28 mouse cellular contexts compared by ENCODE assay signal in the genomic region with DNA sequence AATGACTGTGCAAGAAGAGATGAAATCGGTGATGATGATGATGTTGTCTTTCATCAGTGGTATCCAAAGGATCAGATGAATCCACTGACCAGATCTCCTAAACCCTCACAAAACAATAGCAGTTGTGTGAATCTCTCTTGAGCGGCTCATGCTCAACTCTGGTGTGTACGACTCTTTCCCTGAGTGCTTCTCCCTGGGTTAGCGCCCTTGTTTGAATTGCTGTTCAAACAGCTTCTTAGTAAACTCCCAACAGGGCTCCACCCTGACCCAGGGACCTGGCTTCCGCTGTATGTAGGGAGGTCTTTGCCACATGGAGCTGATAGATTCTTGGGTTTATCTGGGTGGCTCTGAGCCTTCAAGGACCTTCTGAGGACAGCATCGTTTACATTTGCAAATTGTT. TPM values are rescaled to one million over a fixed set of nuclear protein-coding genes. Genes with fewer than 3 reads are reported as not detected.
A peak's percentile ranks its signal among the peaks of the same experiment; 100 is the strongest.
DNase-seq lines count a peak whose midpoint lies in the region; ATAC-seq lines count a peak whose summit lies in the region.
"Had no signal": no experiment of that assay in that cellular context is flagged by ENCODE, and none has a peak within 500 bp of the region (broad histone marks: within the 10 kb centered on the region; RNA-seq: fewer than 3 reads in every experiment).

No protein-coding gene starts in this region.

- no peaks in the 10 kb centered on the region for H3K27me3 ChIP-seq in midbrain, embryonic 11.5 days (ENCODE audit: control insufficient read depth, insufficient read depth, low read length)
- no peaks in the 10 kb centered on the region for H3K27me3 ChIP-seq in midbrain, embryonic 13.5 days
- H3K27me3 ChIP-seq: CH12.LX; embryonic facial prominence, embryonic 13.5 days; embryonic facial prominence, embryonic 15.5 days; forebrain, embryonic 12.5 days; Patski had no signal

- H3K27ac ChIP-seq in midbrain, embryonic 11.5 days (ENCODE audit: low read depth, low read length) = no peak overlapping the region
- no peak overlapping the region for H3K27ac ChIP-seq in midbrain, embryonic 13.5 days
- H3K27ac ChIP-seq: embryonic facial prominence, embryonic 13.5 days; embryonic facial prominence, embryonic 15.5 days; forebrain, embryonic 10.5 days; forebrain, embryonic 12.5 days had no signal

- H3K4me2 ChIP-seq in midbrain, embryonic 11.5 days = no peak overlapping the region
- no peak overlapping the region for H3K4me2 ChIP-seq in midbrain, embryonic 13.5 days (replicated peaks)
- H3K4me2 ChIP-seq: embryonic facial prominence, embryonic 13.5 days; embryonic facial prominence, embryonic 15.5 days; forebrain, embryonic 12.5 days had no signal

- 87% methylated on average over 6 of the region's 6 CpGs for WGBS in midbrain, embryonic 11.5 days
- WGBS in midbrain, embryonic 13.5 days = 90% methylated on average over 6 of the region's 6 CpGs

- H3K4me3 ChIP-seq in midbrain, embryonic 11.5 days (ENCODE audit: low read depth, low read length) = no peak overlapping the region
- no peak overlapping the region for H3K4me3 ChIP-seq in midbrain, embryonic 13.5 days (replicated peaks)
- H3K4me3 ChIP-seq: embryonic facial prominence, embryonic 13.5 days; embryonic facial prominence, embryonic 15.5 days; erythroblast, embryonic 14.5 days; forebrain, embryonic 10.5 days; forebrain, embryonic 12.5 days had no signal

- intact Hi-C loops in heart, postnatal 36 days (cut with DNase I) = no loop called here

- H3K9ac ChIP-seq in midbrain, embryonic 11.5 days (ENCODE audit: low read length) = no peak overlapping the region
- H3K9ac ChIP-seq in midbrain, embryonic 13.5 days (replicated peaks) = no peak overlapping the region
- H3K9ac ChIP-seq: embryonic facial prominence, embryonic 13.5 days; embryonic facial prominence, embryonic 15.5 days; forebrain, embryonic 12.5 days had no signal

- no peaks in the 10 kb centered on the region for H3K9me3 ChIP-seq in midbrain, embryonic 11.5 days (ENCODE audit: control insufficient read depth, low read length)
- H3K9me3 ChIP-seq in midbrain, embryonic 13.5 days = no peaks in the 10 kb centered on the region
- H3K9me3 ChIP-seq: embryonic facial prominence, embryonic 13.5 days; embryonic facial prominence, embryonic 15.5 days; forebrain, embryonic 10.5 days; forebrain, embryonic 12.5 days had no signal

- no peak for ATAC-seq in midbrain, embryonic 11.5 days (ENCODE audit: low FRiP score)
- no peak for ATAC-seq in midbrain, embryonic 13.5 days
- ATAC-seq: CD4-positive, CD25-positive, alpha-beta regulatory T cell, adult 4 months; forebrain, embryonic 14.5 days; forebrain, embryonic 16.5 days; Patski had no signal

- H3K4me1 ChIP-seq in midbrain, embryonic 11.5 days (ENCODE audit: control insufficient read depth, insufficient read depth, low read length) = no peaks in the 10 kb centered on the region
- H3K4me1 ChIP-seq in midbrain, embryonic 13.5 days (replicated peaks) = no peaks in the 10 kb centered on the region
- H3K4me1 ChIP-seq: forebrain, embryonic 12.5 days had no signal

- DNase-seq in heart, adult 11 months = peak; percentile 4
- no peak for DNase-seq in heart, postnatal 36 days
- peak; percentile 56 for DNase-seq in midbrain, embryonic 11.5 days (ENCODE audit: low spot score, missing footprints)
- DNase-seq in right cerebral cortex, postnatal 14 days = no peak
- DNase-seq: adrenal gland, adult 2 months; adrenal gland, postnatal 10 days; adrenal gland, postnatal 25 days; B cell, adult 2 months; cerebellum, adult 11 months; cerebellum, adult 18-20 months; cerebellum, adult 8-10 months; cerebellum, adult 9-11 months; cerebellum, postnatal 14 days; cerebellum, postnatal 36 days; embryo, embryonic 11 days had no signal

- no peaks in the 10 kb centered on the region for H3K36me3 ChIP-seq in midbrain, embryonic 11.5 days (ENCODE audit: control insufficient read depth, insufficient read depth, low read length)
- no peaks in the 10 kb centered on the region for H3K36me3 ChIP-seq in midbrain, embryonic 13.5 days
- H3K36me3 ChIP-seq: embryonic facial prominence, embryonic 13.5 days; embryonic facial prominence, embryonic 15.5 days; forebrain, embryonic 10.5 days; forebrain, embryonic 12.5 days; G1E had no signal

RNA-seq across cellular contexts. Expression of a gene that starts 18.9 kb away (rescaled TPM):
- total RNA-seq in heart, postnatal 36 days (2021) = not detected
- polyA plus RNA-seq in midbrain, embryonic 11.5 days (2014; fragmentation: Nextera tagmentation; extraction: Ambion mirVana) = 0.19 TPM in 1 of 2 replicates, not detected in the other
- 0.12 and 0.16 TPM in 2 replicates for polyA plus RNA-seq in midbrain, embryonic 13.5 days (2015; fragmentation: Nextera tagmentation; extraction: Ambion mirVana)
- total RNA-seq: adrenal gland, adult 2 months; common myeloid progenitor, adult 5-6 weeks had no signal
- polyA plus RNA-seq: CD4-positive, CD25-positive, alpha-beta regulatory T cell, adult 4 months; erythroblast, embryonic 14.5 days; forebrain, embryonic 14.5 days; Patski had no signal

Comparison
In these comparisons a context has a peak if more than half of its experiments do, and no peak if none do; other contexts are left out.
1. DNase-seq: peak in heart, adult 11 months (single experiment) and midbrain, embryonic 11.5 days (single experiment); none in heart, postnatal 36 days (0 of 2) and right cerebral cortex, postnatal 14 days (single experiment).